Mouse (Mus musculus): ENCODE measurements around the gene Crhr1.

The Crhr1 gene

GRCm38 (mm10) chr11:104133442-104133983 lies 858 bp downstream of the Crhr1 start:
- DNase-seq (ENCODE audit: low read depth, low spot score): no peak

DNA sequence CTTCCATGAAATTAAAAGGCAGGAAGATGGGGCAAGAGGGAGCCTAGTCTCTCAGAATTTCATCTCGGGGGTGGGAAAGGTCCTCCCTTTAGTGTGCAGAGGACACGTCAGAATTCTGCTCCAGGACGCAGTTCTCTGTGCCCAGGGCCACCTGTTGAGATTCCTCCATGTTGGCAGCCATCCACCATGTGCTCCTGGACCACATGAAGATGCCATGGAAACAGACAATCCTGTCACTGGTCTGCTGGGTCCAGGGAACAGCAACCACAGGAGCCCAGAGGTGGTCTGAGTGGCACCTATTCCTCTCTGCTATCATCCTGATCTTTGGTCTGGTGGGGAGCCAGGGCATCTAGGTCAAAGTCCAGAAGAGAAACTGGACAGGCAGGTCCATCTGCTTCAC lies 6.3 kb downstream of the Crhr1 start:
- DNase-seq (ENCODE audit: low read depth, low spot score): no peak

GRCm38 (mm10) chr11:104144930-104145329 lies 12.3 kb downstream of the Crhr1 start:
- DNase-seq (ENCODE audit: low read depth, low spot score): no peak

DNA sequence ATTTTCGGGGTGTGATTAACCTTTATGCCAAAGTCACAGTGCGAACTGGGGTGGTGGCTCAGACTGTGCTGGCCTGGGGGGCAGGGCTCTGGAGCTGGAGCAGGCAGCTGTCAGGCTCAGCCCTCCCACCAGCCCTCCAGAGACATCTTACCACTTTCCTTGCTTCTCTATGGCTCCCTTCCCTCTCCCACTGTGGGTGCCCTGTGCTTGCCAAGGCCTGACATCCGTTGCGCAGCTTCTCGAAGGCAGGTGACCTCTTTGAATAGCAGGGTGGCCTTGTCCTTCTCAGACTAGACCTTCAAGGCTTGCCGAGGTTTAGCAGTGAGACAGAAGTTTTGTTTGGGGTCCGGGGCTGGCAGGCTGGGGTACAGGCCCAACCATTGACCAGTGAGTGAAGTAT lies 16.1 kb downstream of the Crhr1 start:
- DNase-seq (ENCODE audit: low read depth, low spot score): no peak

GRCm38 (mm10) chr11:104150911-104151310 lies 18.3 kb downstream of the Crhr1 start:
- no peak for DNase-seq (ENCODE audit: low read depth, low spot score)

- DNase-seq (ENCODE audit: low read depth, low spot score): no peak
These were observed 21.7 kb downstream of the Crhr1 start for GRCm38 (mm10) chr11:104154332-104154731.

DNA sequence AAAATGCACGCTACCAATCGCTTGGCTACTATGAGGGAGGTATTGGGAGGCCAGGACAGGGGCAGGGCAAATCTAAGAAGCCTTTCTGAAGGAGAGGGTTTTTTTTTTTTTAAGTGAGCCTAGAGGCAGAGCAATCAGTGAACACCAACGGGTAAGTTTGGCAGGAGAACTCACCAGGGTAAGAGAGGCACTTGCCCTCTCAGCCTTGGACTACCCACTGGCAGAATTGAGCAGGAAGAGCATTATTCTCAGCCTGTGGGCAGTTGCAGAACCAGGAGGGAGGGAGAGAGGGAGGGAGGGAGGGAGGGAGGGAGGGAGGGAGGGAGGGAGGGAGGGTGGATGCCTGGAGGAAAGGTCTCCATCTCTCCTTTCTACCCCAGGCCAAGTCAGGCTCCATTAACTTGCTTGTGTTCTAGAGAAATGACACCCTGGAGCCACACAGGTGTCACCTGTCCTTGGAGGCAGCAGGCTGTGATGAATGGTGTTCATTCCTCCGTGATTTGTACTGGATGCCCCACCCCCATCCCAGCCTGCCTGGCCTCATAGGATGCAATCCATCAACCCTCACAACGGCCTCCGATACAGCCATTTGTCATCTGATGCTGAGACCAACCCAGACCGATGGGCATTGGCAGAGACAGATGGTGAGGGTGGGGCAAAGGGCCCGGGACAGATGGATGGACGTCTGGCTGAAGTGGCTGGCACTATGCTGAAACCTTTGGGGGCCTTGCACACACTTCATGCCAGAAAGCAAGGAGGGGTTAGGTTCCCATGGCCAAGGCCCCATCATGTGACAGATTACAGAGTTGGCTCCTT lies 22.4 kb downstream of the Crhr1 start:
- DNase-seq (ENCODE audit: low read depth, low spot score): no peak

GRCm38 (mm10) chr11:104155899-104156298 lies 23.2 kb downstream of the Crhr1 start:
- DNase-seq (ENCODE audit: low read depth, low spot score): no peak

DNA sequence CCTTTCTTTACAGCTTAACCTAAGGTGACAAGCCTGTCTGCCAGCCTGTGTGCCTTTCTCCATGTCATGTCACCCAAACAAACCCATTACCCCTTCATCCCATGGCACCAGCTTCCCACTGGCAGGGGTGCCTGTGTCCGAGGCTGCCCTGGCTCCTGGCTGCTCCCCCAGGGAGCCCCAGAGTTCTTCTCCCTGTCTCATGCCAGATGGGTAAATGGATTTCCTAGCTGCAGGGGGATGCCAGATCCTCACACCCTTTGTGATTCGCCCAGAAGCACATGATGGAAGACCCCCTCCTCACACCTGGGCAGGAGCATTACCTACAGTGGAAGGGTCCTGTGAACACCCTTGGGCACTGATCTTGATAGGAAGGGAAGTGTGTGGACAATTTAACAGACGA lies 23.7 kb downstream of the Crhr1 start:
- DNase-seq (ENCODE audit: low read depth, low spot score): no peak

- DNase-seq (ENCODE audit: low read depth, low spot score): peak; percentile 7
These were observed 25.1 kb downstream of the Crhr1 start for GRCm38 (mm10) chr11:104157603-104158259.

- DNase-seq (ENCODE audit: low read depth, low spot score): no peak
These were observed 25.7 kb downstream of the Crhr1 start for GRCm38 (mm10) chr11:104158260-104158907.

GRCm38 (mm10) chr11:104159769-104160272 lies 27.2 kb downstream of the Crhr1 start:
- no peak for DNase-seq (ENCODE audit: low read depth, low spot score)

DNA sequence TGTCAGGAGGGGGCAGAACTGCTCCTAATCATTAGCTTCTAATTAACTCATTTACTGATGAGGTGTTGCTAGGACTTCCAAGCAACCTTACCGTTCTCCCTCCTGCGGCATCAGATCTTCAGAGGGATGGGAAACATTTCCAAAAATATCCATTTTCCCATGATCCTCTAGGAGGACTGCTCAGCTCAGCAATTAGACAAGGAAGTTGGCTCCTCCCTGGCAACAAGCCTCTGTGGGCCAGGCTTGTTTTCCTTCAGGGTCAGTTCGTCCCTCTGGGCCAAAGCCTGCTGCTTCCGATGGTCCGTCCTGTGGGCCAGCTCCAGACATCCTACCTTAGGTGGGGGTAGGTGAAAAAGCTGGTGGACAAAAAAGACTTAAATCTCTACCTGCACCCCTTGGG lies 28.5 kb downstream of the Crhr1 start:
- DNase-seq (ENCODE audit: low read depth, low spot score): no peak

DNA sequence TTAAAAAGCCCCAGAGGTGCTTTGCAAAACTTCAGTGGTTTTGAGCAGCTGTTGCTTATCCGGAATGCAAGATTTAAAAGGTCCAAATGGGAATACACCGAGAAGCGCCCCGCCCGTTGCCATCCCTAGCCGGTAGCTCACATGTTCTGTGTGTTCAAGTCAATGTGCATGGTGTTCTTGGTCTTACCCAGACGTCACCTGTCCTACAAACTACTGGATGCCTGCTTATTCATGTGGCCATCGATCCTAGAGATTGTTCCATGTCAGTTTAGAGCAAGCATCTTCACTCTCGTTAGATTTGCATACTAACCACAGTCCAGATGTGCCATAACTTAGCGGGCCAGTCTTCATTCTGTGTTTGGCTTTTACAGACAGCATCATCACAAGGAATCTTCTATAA lies 31.6 kb downstream of the Crhr1 start:
- DNase-seq (ENCODE audit: low read depth, low spot score): no peak

DNA sequence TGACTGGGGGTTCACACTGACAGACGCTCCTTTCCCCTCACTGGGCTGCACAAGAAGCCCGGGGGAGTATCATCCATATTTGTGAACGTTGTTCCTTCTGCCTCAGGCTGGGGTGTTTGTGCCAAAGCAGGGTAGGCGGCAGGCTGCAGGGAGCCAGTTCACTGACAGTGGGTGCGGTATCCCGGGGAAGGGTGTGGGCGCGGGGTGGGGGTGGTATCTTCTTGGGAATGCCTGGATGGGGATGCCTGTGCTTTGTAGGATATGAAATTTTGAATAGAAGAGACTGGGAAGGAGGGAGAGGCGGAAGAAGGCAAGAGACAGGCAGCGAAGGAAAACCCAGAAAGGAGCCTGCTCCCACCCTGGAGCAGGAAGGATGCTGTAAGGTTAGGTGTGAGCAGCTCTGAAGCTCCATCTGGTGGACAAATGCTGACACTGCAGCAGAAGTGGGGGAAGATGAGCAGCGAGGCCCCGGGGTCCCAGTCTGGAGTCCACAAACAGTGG lies 38.7 kb downstream of the Crhr1 start:
- peak; percentile 66 for DNase-seq (ENCODE audit: low read depth, low spot score)

- DNase-seq (ENCODE audit: low read depth, low spot score): no peak
These were observed 46.2 kb downstream of the Crhr1 start for GRCm38 (mm10) chr11:104178893-104179292.

GRCm38 (mm10) chr11:104179804-104180203 lies 47.1 kb downstream of the Crhr1 start:
- DNase-seq (ENCODE audit: low read depth, low spot score): no peak

DNA sequence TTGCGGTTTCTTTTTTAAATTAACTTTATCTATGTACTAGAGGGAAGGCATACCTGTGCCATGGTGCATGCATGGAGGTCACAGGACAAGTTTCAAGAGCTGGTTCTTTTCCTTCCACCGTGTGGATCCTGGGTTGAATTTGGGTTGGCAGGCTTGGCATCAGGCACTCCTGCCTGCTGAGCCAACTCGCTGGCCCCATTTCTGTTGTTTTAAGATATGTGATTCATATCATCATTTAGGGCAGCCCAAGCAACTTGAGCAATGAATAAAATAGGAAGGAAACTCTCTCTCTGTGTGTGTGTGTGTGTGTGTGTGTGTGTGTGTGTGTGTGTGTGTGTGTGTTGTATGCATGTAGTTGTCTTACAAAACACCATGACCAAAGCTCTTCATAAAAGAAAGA lies 49.5 kb downstream of the Crhr1 start:
- DNase-seq (ENCODE audit: low read depth, low spot score): no peak

- DNase-seq (ENCODE audit: low read depth, low spot score): no peak
These were observed 53.6 kb downstream of the Crhr1 start, which contains the start of gene Sppl2c for GRCm38 (mm10) chr11:104186135-104186836. Gene Sppl2c, plus strand, starts transcription at chr11:104186327.

GRCm38 (mm10) chr11:104186837-104187150 lies 54.1 kb downstream of the Crhr1 start:
- no peak for DNase-seq (ENCODE audit: low read depth, low spot score)

GRCm38 (mm10) chr11:104187766-104188165 lies 55.1 kb downstream of the Crhr1 start:
- no peak for DNase-seq (ENCODE audit: low read depth, low spot score)
